Mouse (Mus musculus) lung, embryonic 16.5 days (tissue): ENCODE data around the gene Pnrc1. TPM values are rescaled to one million over a fixed set of nuclear protein-coding genes. Genes with fewer than 3 reads are reported as not detected.

Source experiments
- ATAC-seq: fragments of 200-750 bp; cut with Nextera tagmentation; 2 replicates; pipeline ENCODE4 v1.8.0; 2017; ENCODE audit warnings: low read depth, mild to moderate bottlenecking, moderate library complexity
- H3K27ac ChIP-seq: fragments of 300-500 bp; sonication (generic); 2 replicates; pipeline ENCODE4 v1.5.1; 2014; ENCODE audit warnings: mild to moderate bottlenecking, control low read depth, low read length
- H3K27me3 ChIP-seq: fragments of 300-500 bp; sonication (generic); 2 replicates; pipeline ENCODE4 v1.6.1; 2014; ENCODE audit warnings: low read depth, low read length, mixed read lengths; ENCODE audit not compliant: control insufficient read depth, insufficient read depth
- H3K36me3 ChIP-seq: fragments of 300-500 bp; sonication (generic); 2 replicates; pipeline ENCODE4 v1.6.1; 2014; ENCODE audit warnings: low read length; ENCODE audit not compliant: control insufficient read depth, insufficient read depth
- H3K4me1 ChIP-seq: fragments of 300-500 bp; sonication (generic); replicated peaks from 2 replicates; pipeline ENCODE4 v1.6.1; 2014; ENCODE audit warnings: low read length, mixed read lengths; ENCODE audit not compliant: control insufficient read depth, insufficient read depth
- H3K4me2 ChIP-seq: fragments of 300-500 bp; sonication (generic); 2 replicates; pipeline ENCODE4 v1.6.1; 2014; ENCODE audit warnings: low read depth, low read length, control low read depth
- H3K4me3 ChIP-seq: fragments of 300-500 bp; sonication (generic); 2 replicates; pipeline ENCODE4 v1.5.1; 2014; ENCODE audit warnings: mild to moderate bottlenecking, low read length, control low read depth
- H3K9ac ChIP-seq: fragments of 300-500 bp; sonication (generic); 2 replicates; pipeline ENCODE4 v1.6.1; 2014; ENCODE audit warnings: low read length, control low read depth
- H3K9me3 ChIP-seq: fragments of 300-500 bp; sonication (generic); 2 replicates; pipeline ENCODE4 v1.6.1; 2016; ENCODE audit warnings: low read length; ENCODE audit not compliant: control insufficient read depth
- WGBS: fragments of 180-500 bp; shearing (Covaris S2); extraction: QIAGEN DNeasy Blood & Tissue Kit; methylation state at CpG from one replicate; pipeline ENCODE4 v1.1.7; 2014; 5-methylcytosine and 5-hydroxymethylcytosine counted together
- polyA plus RNA-seq: library from polyadenylated mRNA; unstranded; fragments of >200 nt; fragmentation: Nextera tagmentation; extraction: Ambion mirVana; gene quantifications from 2 replicates; pipeline ENCODE4 v1.2.1, GENCODE M21; 2015

Gene Pnrc1
- polyA plus RNA-seq, 1 experiment from 2014 or later: 118 TPM

DNA sequence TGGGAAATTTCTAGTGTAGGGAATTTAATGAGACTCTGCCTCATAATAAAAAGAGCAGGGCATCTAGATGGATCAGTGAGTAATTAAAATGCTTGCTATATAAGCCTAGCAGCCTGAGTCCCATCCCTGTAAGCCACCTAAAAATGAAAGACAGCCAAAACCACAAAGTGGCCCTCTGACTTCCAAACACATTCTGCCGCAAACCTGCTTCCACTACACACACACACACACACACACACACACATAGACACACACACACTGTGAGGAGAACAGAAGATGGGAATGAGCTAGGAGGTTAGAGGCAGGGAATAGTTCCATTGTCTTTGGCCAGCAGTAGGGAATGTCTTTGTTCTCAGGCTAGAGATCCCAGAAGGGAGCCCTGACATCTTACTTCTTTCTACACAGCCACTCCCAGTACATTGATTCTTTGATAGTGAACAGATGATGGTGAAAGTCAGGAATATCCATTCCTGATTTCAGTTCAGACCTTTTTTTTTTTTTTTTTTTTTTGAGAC lies 40.2 kb downstream of the Pnrc1 start:
- H3K27me3 ChIP-seq: no peaks in the 10 kb centered on the region
- no peak overlapping the region for H3K4me3 ChIP-seq
- H3K36me3 ChIP-seq: peaks cover 9% of the 10 kb centered on the region
- H3K4me2 ChIP-seq: no peak overlapping the region
- no peak overlapping the region for H3K9ac ChIP-seq
- 91% methylated on average over 1 of the region's 1 CpGs for WGBS
- no peak for ATAC-seq
- H3K27ac ChIP-seq: no peak overlapping the region; the same call in 1 of the 2 replicates
- peaks cover 14% of the 10 kb centered on the region for H3K4me1 ChIP-seq
- no peaks in the 10 kb centered on the region for H3K9me3 ChIP-seq

DNA sequence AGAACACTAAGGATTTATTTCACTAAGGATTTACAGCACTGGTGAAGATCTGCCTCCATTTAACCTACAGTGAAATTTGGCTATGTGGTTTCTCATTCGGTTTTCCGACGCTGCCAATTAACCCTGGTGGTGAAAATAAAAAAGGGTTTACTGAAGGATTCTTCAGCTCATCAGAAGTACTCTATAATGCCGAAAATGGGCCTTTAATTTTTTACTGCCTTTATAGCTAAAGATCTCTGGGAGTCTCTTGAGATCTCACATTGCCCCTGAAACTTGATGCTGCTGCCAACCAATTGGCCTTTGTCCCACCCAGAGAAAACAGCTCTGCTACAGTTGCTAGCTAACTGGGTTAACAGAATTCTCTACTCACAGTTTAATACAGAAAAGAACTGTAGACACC lies 41.0 kb downstream of the Pnrc1 start:
- 1% methylated on average over 4 of the region's 4 CpGs for WGBS
- H3K36me3 ChIP-seq: peaks cover 17% of the 10 kb centered on the region
- ATAC-seq: no peak

DNA sequence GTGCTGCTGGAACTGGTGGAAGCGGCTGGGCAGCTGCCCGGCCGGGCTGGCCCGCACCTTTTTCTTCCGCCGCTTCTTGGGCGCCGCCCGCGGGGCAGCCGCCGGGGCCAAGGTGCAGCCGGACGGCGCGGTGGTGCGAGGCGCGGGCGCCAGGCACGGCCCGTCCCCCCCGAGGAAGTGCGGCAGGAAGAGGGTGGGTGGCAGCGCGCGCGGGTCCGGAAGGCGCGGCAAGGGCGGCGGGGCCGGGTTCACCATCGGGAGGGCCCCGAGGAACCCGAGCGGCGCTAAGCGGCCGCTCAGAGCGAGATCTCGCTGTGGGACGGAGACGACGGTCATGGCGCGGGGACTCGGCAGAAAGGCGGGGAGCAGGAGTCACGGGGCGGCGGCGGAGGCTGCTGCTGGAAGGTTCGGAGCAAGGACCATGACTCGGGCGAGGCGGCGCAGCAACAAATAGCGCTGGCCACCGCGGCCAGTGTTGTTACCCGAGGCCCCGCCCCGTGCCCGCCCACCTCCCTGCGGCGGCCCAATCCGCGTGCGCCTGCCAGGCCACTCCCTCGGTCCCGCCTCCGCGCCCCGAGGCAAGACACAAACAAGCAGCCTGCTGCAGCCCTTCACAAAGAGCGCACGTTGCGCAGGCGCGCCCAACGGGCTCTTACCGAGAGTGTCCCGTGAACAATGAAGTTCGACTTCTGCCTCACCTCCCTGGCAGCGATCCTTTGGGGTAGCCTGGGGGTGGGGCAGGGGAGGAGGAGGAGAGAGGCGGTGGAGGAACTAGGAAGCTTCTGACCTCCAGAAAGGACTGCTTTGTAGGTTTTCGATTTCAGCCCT lies 41.7 kb downstream of the Pnrc1 start:
- WGBS: under 1% methylated on average over 76 of the region's 88 CpGs
- peaks cover 20% of the 10 kb centered on the region for H3K36me3 ChIP-seq
- H3K9me3 ChIP-seq: no peaks in the 10 kb centered on the region
- peak overlapping the region; percentile 99 for H3K9ac ChIP-seq
- peak; percentile 93 for ATAC-seq
- H3K4me1 ChIP-seq: peaks cover 14% of the 10 kb centered on the region
- peak overlapping the region; percentile 95 for H3K4me3 ChIP-seq
- H3K27me3 ChIP-seq: no peaks in the 10 kb centered on the region
- peak overlapping the region; percentile 58 for H3K4me2 ChIP-seq
- peak overlapping the region; percentile 100 for H3K27ac ChIP-seq

More for the DNA sequence above, 41.0 kb downstream of the Pnrc1 start:
- H3K27me3 ChIP-seq: no peaks in the 10 kb centered on the region
- H3K9me3 ChIP-seq: no peaks in the 10 kb centered on the region
- H3K4me2 ChIP-seq: peak overlapping the region; percentile 58
- H3K4me1 ChIP-seq: peaks cover 14% of the 10 kb centered on the region
- H3K27ac ChIP-seq: peak overlapping the region; percentile 95
- peak overlapping the region; percentile 95 for H3K4me3 ChIP-seq
- peak overlapping the region; percentile 59 for H3K9ac ChIP-seq

DNA sequence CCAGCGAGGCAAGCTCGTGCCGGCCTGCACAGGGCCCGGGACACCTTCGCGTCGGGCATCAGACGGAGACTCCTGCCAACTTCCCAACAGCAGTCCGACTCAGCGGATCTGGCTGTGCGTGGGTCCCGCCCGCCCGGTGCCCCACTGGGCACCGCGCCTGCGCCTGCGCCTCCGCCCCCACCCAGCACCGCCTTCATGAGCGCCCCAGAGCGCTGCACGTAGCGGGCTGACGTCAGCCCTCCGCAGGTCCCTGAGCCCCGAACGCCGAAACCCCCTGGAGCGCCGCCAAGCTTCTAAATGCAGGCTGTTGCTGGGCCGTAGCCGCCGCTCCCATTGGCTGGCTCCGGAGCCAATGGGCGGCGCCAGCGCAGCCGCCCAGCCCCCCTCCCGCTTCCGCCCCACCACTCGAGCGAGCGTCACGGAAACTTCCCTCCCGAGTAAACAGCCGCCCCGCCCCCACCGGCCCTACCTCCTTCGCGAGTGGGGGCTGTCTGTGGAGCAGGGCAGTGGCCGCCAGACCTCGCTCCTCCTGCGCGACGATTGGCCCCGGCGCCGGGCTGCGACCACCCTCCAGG lies 42.4 kb downstream of the Pnrc1 start:
- H3K4me2 ChIP-seq: peak overlapping the region; percentile 86
- H3K36me3 ChIP-seq: peaks cover 27% of the 10 kb centered on the region
- H3K27me3 ChIP-seq: no peaks in the 10 kb centered on the region
- peak; percentile 94 for ATAC-seq
- H3K27ac ChIP-seq: peak overlapping the region; percentile 100
- peak overlapping the region; percentile 95 for H3K4me3 ChIP-seq
- under 1% methylated on average over 52 of the region's 60 CpGs for WGBS
- peaks cover 14% of the 10 kb centered on the region for H3K4me1 ChIP-seq
- peak overlapping the region; percentile 99 for H3K9ac ChIP-seq
- no peaks in the 10 kb centered on the region for H3K9me3 ChIP-seq

DNA sequence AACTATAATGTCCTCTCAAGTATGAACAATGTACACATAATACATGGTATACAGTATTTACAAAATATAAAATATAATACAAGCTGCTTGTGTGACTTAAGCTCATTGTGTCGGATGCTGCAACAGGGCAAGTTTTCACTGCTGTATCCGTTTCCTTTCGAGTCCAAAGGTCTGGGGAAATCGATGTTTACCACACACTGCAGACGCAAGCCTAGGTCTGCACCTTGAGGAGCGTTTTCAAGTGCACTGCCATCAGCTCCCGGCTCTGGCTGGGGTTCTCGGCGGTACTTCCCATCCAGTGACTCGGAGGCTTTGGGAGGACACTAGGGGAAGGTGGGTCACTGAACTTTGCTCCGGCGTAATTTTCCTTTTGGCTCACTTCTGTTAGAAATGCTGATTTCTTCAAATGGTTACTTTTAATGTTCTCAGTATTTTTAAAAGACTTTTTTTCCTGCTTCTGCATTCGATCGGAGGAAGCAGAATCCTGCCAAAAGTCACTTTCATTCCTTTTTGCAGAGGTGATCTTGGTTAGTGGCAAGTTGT lies 44.0 kb downstream of the Pnrc1 start:
- Histone ChIP-seq H3K36me3 (peaks cover 30% of the 10 kb centered on the region), H3K9me3 (no peaks in the 10 kb centered on the region), H3K4me1 (peaks cover 14% of the 10 kb centered on the region), H3K4me2 (peak overlapping the region; percentile 45), H3K4me3 (peak overlapping the region; percentile 35), H3K27ac (no peak overlapping the region), H3K9ac (peak overlapping the region; percentile 33), H3K27me3 (no peaks in the 10 kb centered on the region)
- no peak for ATAC-seq
- WGBS: 62% methylated on average over 14 of the region's 14 CpGs

DNA sequence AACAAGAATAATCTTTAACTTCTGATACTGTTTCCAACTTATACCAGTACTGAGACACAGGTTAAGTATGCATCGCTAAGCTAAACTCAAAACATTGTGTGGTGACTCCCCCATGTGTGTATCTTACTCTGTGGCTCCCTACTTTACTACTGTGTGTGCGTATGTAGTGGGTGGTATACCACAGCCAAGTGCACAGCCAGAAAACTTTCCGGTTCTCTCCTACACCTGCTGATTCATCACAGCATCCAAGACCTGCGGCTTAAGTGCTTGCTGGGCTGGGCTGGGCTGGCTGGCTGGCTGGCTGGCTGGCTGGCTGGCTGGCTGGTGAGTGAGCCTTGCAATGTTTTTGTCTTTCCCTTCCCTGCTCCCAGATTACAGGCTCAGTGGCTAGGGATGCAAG lies 46.0 kb downstream of the Pnrc1 start:
- Histone ChIP-seq H3K4me3 (no peak overlapping the region), H3K9ac (no peak overlapping the region), H3K27me3 (no peaks in the 10 kb centered on the region), H3K4me1 (peaks cover 10% of the 10 kb centered on the region), H3K4me2 (no peak overlapping the region), H3K36me3 (peaks cover 30% of the 10 kb centered on the region), H3K9me3 (no peaks in the 10 kb centered on the region), H3K27ac (no peak overlapping the region)
- no peak for ATAC-seq
- 81% methylated on average over 4 of the region's 4 CpGs for WGBS

DNA sequence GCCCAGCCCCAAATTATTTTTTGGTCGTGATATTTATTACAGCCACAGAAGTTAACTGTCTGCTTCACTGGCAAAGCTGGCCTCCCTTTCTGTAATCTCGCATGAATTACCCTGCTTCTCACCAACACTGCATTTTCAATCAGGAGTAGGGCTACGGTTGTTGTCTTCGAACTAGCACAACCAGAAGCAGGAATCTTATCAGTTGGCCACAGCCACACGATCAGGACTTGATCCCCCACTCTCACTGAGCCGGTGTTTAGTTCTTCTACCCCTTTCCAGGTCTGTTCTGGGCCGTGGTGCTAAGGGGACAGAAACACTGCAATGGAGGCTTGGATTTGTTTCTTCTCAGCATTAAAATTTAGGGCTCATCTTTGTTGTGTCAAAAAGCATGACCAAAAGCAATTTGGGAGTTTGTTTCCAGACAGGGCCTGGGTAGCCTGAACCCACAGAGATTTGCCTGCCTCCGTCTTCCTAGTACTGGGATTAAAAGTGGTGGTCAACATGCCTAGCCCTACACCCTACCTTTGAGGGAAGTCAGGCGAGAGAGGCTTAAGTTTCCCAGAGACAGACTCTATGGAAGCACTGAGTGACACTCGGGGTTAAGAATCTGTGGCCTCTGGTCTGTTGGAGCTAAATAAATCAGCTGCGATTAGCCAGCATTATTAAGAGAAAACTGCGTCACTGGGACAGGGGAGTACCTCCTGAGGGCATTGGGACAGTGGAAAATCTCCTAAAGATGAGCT lies 46.8 kb downstream of the Pnrc1 start:
- peaks cover 30% of the 10 kb centered on the region for H3K36me3 ChIP-seq
- peaks cover 10% of the 10 kb centered on the region for H3K4me1 ChIP-seq
- WGBS: 72% methylated on average over 12 of the region's 12 CpGs
- H3K4me2 ChIP-seq: no peak overlapping the region
- H3K9ac ChIP-seq: no peak overlapping the region
- no peaks in the 10 kb centered on the region for H3K27me3 ChIP-seq
- no peak overlapping the region for H3K27ac ChIP-seq
- no peak for ATAC-seq
- no peaks in the 10 kb centered on the region for H3K9me3 ChIP-seq
- no peak overlapping the region for H3K4me3 ChIP-seq

DNA sequence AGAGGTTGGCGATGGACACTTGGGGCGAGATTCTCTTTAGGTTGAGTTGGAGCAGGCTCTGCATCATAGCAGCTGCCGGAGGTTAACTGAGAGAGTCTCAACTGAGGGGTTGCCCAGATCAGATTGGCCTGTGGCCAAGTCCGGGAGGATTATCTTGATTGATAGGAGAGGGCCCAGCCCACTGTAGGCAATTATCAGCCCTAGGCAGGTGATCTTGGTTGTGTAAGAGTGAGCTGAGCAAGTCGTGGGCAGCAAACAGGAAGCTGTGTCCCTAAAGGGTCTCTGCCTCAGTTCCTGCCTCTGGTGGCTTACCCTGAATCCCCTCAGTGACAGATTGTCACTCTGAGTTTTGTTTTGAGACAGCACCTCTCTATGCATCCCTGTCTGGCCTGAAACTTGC lies 47.4 kb downstream of the Pnrc1 start:
- Histone ChIP-seq H3K9ac (no peak overlapping the region), H3K36me3 (peaks cover 30% of the 10 kb centered on the region), H3K4me2 (no peak overlapping the region), H3K27ac (no peak overlapping the region), H3K4me3 (no peak overlapping the region), H3K4me1 (peaks cover 10% of the 10 kb centered on the region), H3K9me3 (no peaks in the 10 kb centered on the region), H3K27me3 (no peaks in the 10 kb centered on the region)
- 50% methylated on average over 5 of the region's 5 CpGs for whole genome bisulfite sequencing
- no peak for ATAC-seq

DNA sequence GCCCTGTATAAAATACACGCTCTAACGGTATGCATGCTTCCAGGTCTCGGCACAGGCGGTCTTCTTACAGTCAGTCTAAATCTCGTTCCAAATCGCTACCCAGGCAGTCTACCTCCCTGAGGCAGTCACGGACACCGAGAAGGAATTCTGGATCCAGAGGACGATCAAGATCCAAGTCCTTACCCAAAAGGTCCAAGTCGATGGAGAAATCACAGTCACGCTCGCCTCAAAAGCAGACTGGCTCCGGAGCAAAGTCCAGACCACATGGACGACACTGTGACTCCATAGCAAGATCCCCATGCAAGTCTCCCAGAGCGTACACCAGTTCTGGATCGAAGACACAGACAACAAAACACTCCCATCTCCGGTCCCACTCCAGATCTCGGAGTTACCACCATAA lies 59.1 kb downstream of the Pnrc1 start:
- Histone ChIP-seq H3K36me3 (no peaks in the 10 kb centered on the region), H3K27me3 (no peaks in the 10 kb centered on the region), H3K9me3 (no peaks in the 10 kb centered on the region), H3K4me2 (no peak overlapping the region), H3K4me3 (no peak overlapping the region), H3K27ac (no peak overlapping the region), H3K4me1 (no peaks in the 10 kb centered on the region), H3K9ac (no peak overlapping the region)
- 89% methylated on average over 18 of the region's 18 CpGs for WGBS
- no peak for ATAC-seq
